Mouse (Mus musculus) forebrain, embryonic 13.5 days (tissue): ENCODE measurements at regions not wholly inside any gene's neighbourhood (a gene's known extent, or its start where the extent isn't known, plus 50 kb on each side); places are given as distances from the start of the nearest gene placed in this dataset.

Experiments used
- ATAC-seq: fragments of 200-750 bp; cut with Nextera tagmentation; 2 replicates; pipeline ENCODE4 v1.8.0; 2017
- H3K27ac ChIP-seq: fragments of 300-500 bp; sonication (generic); 2 replicates; pipeline ENCODE4 v1.5.1; 2015; ENCODE audit warnings: inconsistent platforms, mild to moderate bottlenecking, moderate library complexity
- H3K27me3 ChIP-seq: fragments of 300-500 bp; sonication (generic); 2 replicates; pipeline ENCODE4 v1.6.1; 2015; ENCODE audit warnings: mild to moderate bottlenecking, inconsistent platforms
- H3K36me3 ChIP-seq: fragments of 300-500 bp; sonication (generic); 2 replicates; pipeline ENCODE4 v1.6.1; 2015; ENCODE audit warnings: mild to moderate bottlenecking, inconsistent platforms; ENCODE audit not compliant: poor library complexity, severe bottlenecking
- H3K4me1 ChIP-seq: fragments of 300-500 bp; sonication (generic); 2 replicates; pipeline ENCODE4 v1.6.1; 2015; ENCODE audit warnings: inconsistent platforms
- H3K4me2 ChIP-seq: fragments of 300-500 bp; sonication (generic); 2 replicates; pipeline ENCODE4 v1.6.1; 2015; ENCODE audit warnings: inconsistent platforms, mild to moderate bottlenecking, moderate library complexity
- H3K4me3 ChIP-seq: fragments of 300-500 bp; sonication (generic); 2 replicates; pipeline ENCODE4 v1.5.1; 2015; ENCODE audit warnings: mild to moderate bottlenecking, inconsistent platforms
- H3K9ac ChIP-seq: fragments of 300-500 bp; sonication (generic); 2 replicates; pipeline ENCODE4 v1.6.1; 2015; ENCODE audit warnings: mild to moderate bottlenecking, inconsistent platforms
- H3K9me3 ChIP-seq: fragments of 300-500 bp; sonication (generic); replicated peaks from 2 replicates; pipeline ENCODE4 v1.6.1; 2016; ENCODE audit warnings: inconsistent platforms
- WGBS: fragments of 180-500 bp; shearing (Covaris S2); methylation state at CpG from one replicate; pipeline ENCODE4 v1.1.7; 2015; 5-methylcytosine and 5-hydroxymethylcytosine counted together

- no peaks in the 10 kb centered on the region for H3K27me3 ChIP-seq
- H3K9me3 ChIP-seq, result no peaks in the 10 kb centered on the region
- no peak overlapping the region for H3K4me2 ChIP-seq
- peak; percentile 68; the same call in 1 of the 2 replicates for ATAC-seq
- no peaks in the 10 kb centered on the region for H3K4me1 ChIP-seq
- H3K36me3 ChIP-seq, result no peaks in the 10 kb centered on the region
- H3K9ac ChIP-seq, result no peak overlapping the region
- no peak overlapping the region for H3K27ac ChIP-seq
- WGBS, result 58% methylated on average over 7 of the region's 7 CpGs
- H3K4me3 ChIP-seq, result no peak overlapping the region
Observed at GRCm38 (mm10) chr7:95581325-95581724, 589.7 kb upstream of the Tenm4 start.

- Histone ChIP-seq H3K4me3 (no peak overlapping the region), H3K36me3 (no peaks in the 10 kb centered on the region), H3K27me3 (no peaks in the 10 kb centered on the region), H3K9me3 (no peaks in the 10 kb centered on the region), H3K4me2 (no peak overlapping the region), H3K27ac (no peak overlapping the region), H3K9ac (no peak overlapping the region), H3K4me1 (no peaks in the 10 kb centered on the region)
- 82% methylated on average over 2 of the region's 2 CpGs for WGBS
- no peak for ATAC-seq
Observed at GRCm38 (mm10) chr7:95598339-95598738, 572.7 kb upstream of the Tenm4 start.

- 73% methylated on average over 2 of the region's 2 CpGs for WGBS
- H3K27ac ChIP-seq, result no peak overlapping the region
- no peaks in the 10 kb centered on the region for H3K27me3 ChIP-seq
- H3K4me3 ChIP-seq, result no peak overlapping the region
- H3K9ac ChIP-seq, result no peak overlapping the region
- no peaks in the 10 kb centered on the region for H3K9me3 ChIP-seq
- no peaks in the 10 kb centered on the region for H3K36me3 ChIP-seq
- ATAC-seq, result no peak
- H3K4me2 ChIP-seq, result no peak overlapping the region
- H3K4me1 ChIP-seq, result no peaks in the 10 kb centered on the region
Observed at GRCm38 (mm10) chr7:95613736-95614135, 557.3 kb upstream of the Tenm4 start.

GRCm38 (mm10) chr7:95617370-95617769 lies 553.7 kb upstream of the Tenm4 start:
- WGBS, result 54% methylated on average over 2 of the region's 2 CpGs
- Histone ChIP-seq H3K9ac (no peak overlapping the region), H3K4me2 (no peak overlapping the region), H3K27ac (no peak overlapping the region), H3K36me3 (no peaks in the 10 kb centered on the region), H3K4me1 (no peaks in the 10 kb centered on the region), H3K4me3 (no peak overlapping the region), H3K9me3 (no peaks in the 10 kb centered on the region), H3K27me3 (no peaks in the 10 kb centered on the region)
- peak; percentile 92 for ATAC-seq

- no peak overlapping the region for H3K27ac ChIP-seq
- H3K36me3 ChIP-seq, result no peaks in the 10 kb centered on the region
- ATAC-seq, result no peak
Observed at GRCm38 (mm10) chr7:95618170-95618569, 552.9 kb upstream of the Tenm4 start.

GRCm38 (mm10) chr7:95620079-95620478 lies 551.0 kb upstream of the Tenm4 start:
- Histone ChIP-seq H3K4me2 (no peak overlapping the region), H3K9me3 (no peaks in the 10 kb centered on the region), H3K4me1 (no peaks in the 10 kb centered on the region), H3K9ac (no peak overlapping the region), H3K27me3 (no peaks in the 10 kb centered on the region), H3K4me3 (no peak overlapping the region), H3K27ac (no peak overlapping the region), H3K36me3 (no peaks in the 10 kb centered on the region)
- ATAC-seq, result no peak

More at GRCm38 (mm10) chr7:95618170-95618569, 552.9 kb upstream of the Tenm4 start:
- Histone ChIP-seq H3K4me1 (no peaks in the 10 kb centered on the region), H3K4me3 (no peak overlapping the region), H3K4me2 (no peak overlapping the region), H3K9me3 (no peaks in the 10 kb centered on the region), H3K27me3 (no peaks in the 10 kb centered on the region), H3K9ac (no peak overlapping the region)

GRCm38 (mm10) chr7:95640683-95641082 lies 530.4 kb upstream of the Tenm4 start:
- no peaks in the 10 kb centered on the region for H3K27me3 ChIP-seq
- no peaks in the 10 kb centered on the region for H3K4me1 ChIP-seq
- no peak overlapping the region for H3K27ac ChIP-seq
- ATAC-seq, result no peak
- H3K4me3 ChIP-seq, result no peak overlapping the region
- H3K4me2 ChIP-seq, result no peak overlapping the region
- H3K36me3 ChIP-seq, result no peaks in the 10 kb centered on the region
- H3K9ac ChIP-seq, result no peak overlapping the region
- WGBS, result 54% methylated on average over 5 of the region's 5 CpGs
- H3K9me3 ChIP-seq, result no peaks in the 10 kb centered on the region

GRCm38 (mm10) chr7:95674319-95674718 lies 496.7 kb upstream of the Tenm4 start:
- ATAC-seq, result no peak
- Histone ChIP-seq H3K36me3 (no peaks in the 10 kb centered on the region), H3K9ac (no peak overlapping the region), H3K4me2 (no peak overlapping the region), H3K9me3 (no peaks in the 10 kb centered on the region), H3K4me3 (no peak overlapping the region), H3K27ac (no peak overlapping the region), H3K27me3 (no peaks in the 10 kb centered on the region), H3K4me1 (no peaks in the 10 kb centered on the region)
- 92% methylated on average over 1 of the region's 1 CpGs for WGBS

GRCm38 (mm10) chr7:95682521-95682920 lies 488.5 kb upstream of the Tenm4 start:
- Histone ChIP-seq H3K9me3 (no peaks in the 10 kb centered on the region), H3K36me3 (no peaks in the 10 kb centered on the region), H3K4me1 (0 out of 2 replicates have a peak, but pooled peaks cover 2% of the 10 kb centered on the region), H3K27ac (no peak overlapping the region), H3K27me3 (peaks cover 35% of the 10 kb centered on the region), H3K4me2 (no peak overlapping the region), H3K9ac (no peak overlapping the region), H3K4me3 (no peak overlapping the region)
- WGBS, result 73% methylated on average over 3 of the region's 3 CpGs
- no peak for ATAC-seq

GRCm38 (mm10) chr7:95687733-95688132 lies 483.3 kb upstream of the Tenm4 start:
- peaks cover 55% of the 10 kb centered on the region for H3K27me3 ChIP-seq
- H3K27ac ChIP-seq, result 0 out of 2 replicates have a peak overlapping the region, but pooled peaks have one; percentile 19
- peak; percentile 14; the same call in 1 of the 2 replicates for ATAC-seq
- 19% methylated on average over 3 of the region's 3 CpGs for WGBS
- no peak overlapping the region for H3K4me3 ChIP-seq
- H3K9ac ChIP-seq, result no peak overlapping the region
- H3K9me3 ChIP-seq, result no peaks in the 10 kb centered on the region
- peak overlapping the region; percentile 62 for H3K4me2 ChIP-seq
- peaks cover 23% of the 10 kb centered on the region for H3K4me1 ChIP-seq
- H3K36me3 ChIP-seq, result no peaks in the 10 kb centered on the region

- Histone ChIP-seq H3K9me3 (no peaks in the 10 kb centered on the region), H3K27ac (peak overlapping the region; percentile 19; the same call in 1 of the 2 replicates), H3K4me2 (peak overlapping the region; percentile 62), H3K27me3 (peaks cover 63% of the 10 kb centered on the region), H3K4me3 (peak overlapping the region; percentile 30), H3K9ac (peak overlapping the region; percentile 37; the same call in 1 of the 2 replicates), H3K36me3 (no peaks in the 10 kb centered on the region), H3K4me1 (peaks cover 23% of the 10 kb centered on the region)
- ATAC-seq, result peak; percentile 81
- 2% methylated on average over 16 of the region's 16 CpGs for WGBS
Observed at GRCm38 (mm10) chr7:95688151-95689146, 482.6 kb upstream of the Tenm4 start.

GRCm38 (mm10) chr7:95689161-95689833 lies 481.7 kb upstream of the Tenm4 start:
- no peak overlapping the region for H3K27ac ChIP-seq
- H3K4me2 ChIP-seq, result peak overlapping the region; percentile 62
- 7% methylated on average over 7 of the region's 7 CpGs for WGBS
- no peak overlapping the region for H3K9ac ChIP-seq
- peaks cover 56% of the 10 kb centered on the region for H3K27me3 ChIP-seq
- ATAC-seq, result 0 out of 2 replicates have a peak, but pooled peaks have one; percentile 22
- peak overlapping the region; percentile 30 for H3K4me3 ChIP-seq
- no peaks in the 10 kb centered on the region for H3K9me3 ChIP-seq
- no peaks in the 10 kb centered on the region for H3K36me3 ChIP-seq
- peaks cover 23% of the 10 kb centered on the region for H3K4me1 ChIP-seq
